Mouse (Mus musculus) myocyte (in vitro differentiated cells): Measurements from ENCODE around the gene Surf2. TPM values are rescaled to one million over a fixed set of nuclear protein-coding genes. Genes with fewer than 3 reads are reported as not detected.

Experiments used
- H3K27me3 ChIP-seq: one replicate; pipeline ENCODE4 v1.6.1; 2011; ENCODE audit not compliant: control insufficient read depth, insufficient read depth, insufficient read length
- H3K36me3 ChIP-seq: one replicate; pipeline ENCODE4 v1.6.1; 2011; ENCODE audit not compliant: control insufficient read depth, insufficient read depth
- H3K4me2 ChIP-seq: one replicate; pipeline ENCODE4 v1.6.1; 2011; ENCODE audit warnings: low read depth, control low read depth
- H3K4me3 ChIP-seq: one replicate; pipeline ENCODE4 v1.5.1; 2011; ENCODE audit warnings: mild to moderate bottlenecking, control low read depth, moderate library complexity
- H3K79me2 ChIP-seq: one replicate; pipeline ENCODE4 v1.6.1; 2011; ENCODE audit not compliant: control insufficient read depth, insufficient read depth
- H3ac ChIP-seq: one replicate; pipeline ENCODE4 v1.6.1; 2011; ENCODE audit not compliant: control insufficient read depth, insufficient read length
- CEBPB ChIP-seq: IDR thresholded peaks from 2 replicates; pipeline ENCODE4 v1.6.1; 2011; ENCODE audit warnings: mild to moderate bottlenecking, moderate library complexity; ENCODE audit not compliant: poor library complexity, insufficient read depth, severe bottlenecking
- E2F4 ChIP-seq: IDR thresholded peaks from one replicate; pipeline ENCODE4 v1.6.1; 2011; ENCODE audit warnings: mild to moderate bottlenecking, control low read depth, moderate library complexity; ENCODE audit not compliant: insufficient read depth
- MAX ChIP-seq: IDR thresholded peaks from one replicate; pipeline ENCODE4 v1.6.1; 2011; ENCODE audit warnings: low read depth, mild to moderate bottlenecking, control low read depth
- MYOD1 ChIP-seq, 3 experiments: IDR thresholded peaks; one replicate each; pipeline ENCODE4 v1.6.1; 2011; ENCODE audit warnings: control low read depth in 2 of 3, low read depth in 2 of 3, mild to moderate bottlenecking in 2 of 3, moderate library complexity in 1 of 3; ENCODE audit not compliant: insufficient read length in 2 of 3, control insufficient read depth in 1 of 3
- MYOG ChIP-seq, 3 experiments: IDR thresholded peaks; one replicate each; pipeline ENCODE4 v1.6.1; 2011; ENCODE audit warnings: control low read depth in 2 of 3, low read depth in 2 of 3, mild to moderate bottlenecking in 2 of 3; ENCODE audit not compliant: insufficient read length in 2 of 3, control insufficient read depth in 1 of 3, insufficient read depth in 1 of 3
- POLR2A ChIP-seq: IDR thresholded peaks from one replicate; pipeline ENCODE4 v1.6.1; 2011; ENCODE audit warnings: low read depth, mild to moderate bottlenecking, control low read depth, moderate library complexity; ENCODE audit not compliant: insufficient read length
- POLR2AphosphoS2 ChIP-seq: IDR thresholded peaks from one replicate; pipeline ENCODE4 v1.6.1; 2011; ENCODE audit warnings: low read depth, control low read depth; ENCODE audit not compliant: insufficient read length
- REST ChIP-seq: IDR thresholded peaks from one replicate; pipeline ENCODE4 v1.6.1; 2011; ENCODE audit warnings: mild to moderate bottlenecking, control low read depth, moderate library complexity; ENCODE audit not compliant: insufficient read depth, insufficient read length
- SRF ChIP-seq: IDR thresholded peaks from one replicate; pipeline ENCODE4 v1.6.1; 2011; ENCODE audit warnings: low read depth; ENCODE audit not compliant: control insufficient read depth, insufficient read length
- TCF12 ChIP-seq: IDR thresholded peaks from one replicate; pipeline ENCODE4 v1.6.1; 2011; ENCODE audit warnings: mild to moderate bottlenecking, control low read depth; ENCODE audit not compliant: poor library complexity, insufficient read depth, severe bottlenecking
- TCF3 ChIP-seq: IDR thresholded peaks from one replicate; pipeline ENCODE4 v1.6.1; 2011; ENCODE audit warnings: low read depth, control low read depth; ENCODE audit not compliant: insufficient read length
- USF1 ChIP-seq: IDR thresholded peaks from one replicate; pipeline ENCODE4 v1.6.1; 2011; ENCODE audit warnings: low read depth, mild to moderate bottlenecking, control low read depth, moderate library complexity
- polyA plus RNA-seq: library from polyadenylated mRNA; unstranded; fragments of >200 nt; fragmentation: generic; extraction: Trizol; gene quantifications from one replicate; pipeline ENCODE4 v1.2.1, GENCODE M21; 2012; ENCODE audit warnings: missing spikeins

Surf2 gene
- polyA plus RNA-seq, 1 experiment = 34.9 TPM

- H3K27me3 ChIP-seq = no peaks in the 10 kb centered on the region
- H3K4me2 ChIP-seq = peak overlapping the region; percentile 84
- H3K36me3 ChIP-seq = peaks cover 7% of the 10 kb centered on the region
- peak overlapping the region; percentile 77 for H3K4me3 ChIP-seq
- no peak for TF ChIP-seq SRF
- no peak for TF ChIP-seq E2F4
- TF ChIP-seq TCF12 = no peak
- no peak for TF ChIP-seq REST
- TF ChIP-seq POLR2A = no peak
- no peak for TF ChIP-seq CEBPB
- no peak for TF ChIP-seq TCF3
- TF ChIP-seq MYOD1 (IDR thresholded peaks at IDR 0.05; ENCODE audit: control insufficient read depth in 1 of 3, insufficient read length in 2 of 3, low read depth in 2 of 3) = no peak
- peaks cover 48% of the 10 kb centered on the region for H3K79me2 ChIP-seq
- peak overlapping the region; percentile 95 for H3ac ChIP-seq
These were observed 16.5 kb downstream of the Surf2 start for GRCm38 (mm10) chr2:26932473-26933303.

- peaks cover 7% of the 10 kb centered on the region for H3K36me3 ChIP-seq
- peaks cover 40% of the 10 kb centered on the region for H3K79me2 ChIP-seq
- H3K4me3 ChIP-seq = peak within 1 kb of the TSS; percentile 77
- H3K4me2 ChIP-seq = peak within 1 kb of the TSS; percentile 84
- no peaks in the 10 kb centered on the region for H3K27me3 ChIP-seq
- TF ChIP-seq E2F4 = no peak
- TF ChIP-seq MAX = no peak
- TF ChIP-seq MYOD1 (IDR thresholded peaks at IDR 0.05; ENCODE audit: control insufficient read depth in 1 of 3, insufficient read length in 2 of 3, low read depth in 2 of 3) = peak in 2 of 3 experiments; percentile 6 to 62
- no peak for TF ChIP-seq CEBPB
- peak; percentile 65 for TF ChIP-seq SRF
- TF ChIP-seq POLR2A = peak; percentile 96
- peak; percentile 90 for TF ChIP-seq POLR2AphosphoS2
- no peak for TF ChIP-seq TCF12
- TF ChIP-seq MYOG (IDR thresholded peaks at IDR 0.05; ENCODE audit: control insufficient read depth in 1 of 3, insufficient read depth in 1 of 3, insufficient read length in 2 of 3, low read depth in 2 of 3) = peak in 1 of 3 experiments; percentile 57
- no peak for TF ChIP-seq USF1
- TF ChIP-seq REST = no peak
- TF ChIP-seq TCF3 = no peak
- peak within 1 kb of the TSS; percentile 95 for H3ac ChIP-seq
These were observed 17.3 kb downstream of the Surf2 start, which contains the start of the genes Surf4 and Stkld1 for GRCm38 (mm10) chr2:26933304-26934055. TSS of gene Surf4 (minus strand) at chr2:26933928. TSS of gene Stkld1 (plus strand) at chr2:26934047.

DNA sequence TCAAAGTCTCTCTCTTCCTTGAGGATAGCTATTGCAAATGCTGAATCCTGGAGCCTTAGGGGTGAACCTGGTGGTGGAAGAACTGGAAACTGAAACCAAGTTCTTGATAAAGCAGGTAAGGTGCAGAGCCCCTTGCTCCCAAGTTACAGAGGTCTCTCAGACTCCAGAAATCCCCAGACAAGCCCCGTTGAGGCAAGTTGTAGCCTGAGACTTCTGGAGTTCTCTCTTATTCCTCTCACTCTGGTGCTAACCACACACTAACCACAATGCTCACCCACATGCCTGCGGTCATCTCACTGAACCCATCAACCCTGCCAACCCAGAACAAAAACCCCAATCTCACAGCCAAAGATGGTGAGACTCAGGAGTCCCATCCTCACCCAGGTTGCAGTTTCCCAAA, 19.1 kb downstream of the Surf2 start:
- H3ac ChIP-seq = no peak overlapping the region
- TF ChIP-seq MYOD1 (IDR thresholded peaks at IDR 0.05; ENCODE audit: control insufficient read depth in 1 of 3, insufficient read length in 2 of 3, low read depth in 2 of 3) (no peak), POLR2A (no peak), TCF3 (no peak), SRF (no peak), E2F4 (no peak), TCF12 (no peak), USF1 (no peak), REST (no peak), CEBPB (no peak), POLR2AphosphoS2 (no peak), MYOG (IDR thresholded peaks at IDR 0.05; ENCODE audit: control insufficient read depth in 1 of 3, insufficient read depth in 1 of 3, insufficient read length in 2 of 3, low read depth in 2 of 3) (no peak), MAX (no peak)
- peak overlapping the region; percentile 42 for H3K4me2 ChIP-seq
- no peak overlapping the region for H3K4me3 ChIP-seq
- no peaks in the 10 kb centered on the region for H3K36me3 ChIP-seq
- peaks cover 9% of the 10 kb centered on the region for H3K27me3 ChIP-seq
- peaks cover 23% of the 10 kb centered on the region for H3K79me2 ChIP-seq

DNA sequence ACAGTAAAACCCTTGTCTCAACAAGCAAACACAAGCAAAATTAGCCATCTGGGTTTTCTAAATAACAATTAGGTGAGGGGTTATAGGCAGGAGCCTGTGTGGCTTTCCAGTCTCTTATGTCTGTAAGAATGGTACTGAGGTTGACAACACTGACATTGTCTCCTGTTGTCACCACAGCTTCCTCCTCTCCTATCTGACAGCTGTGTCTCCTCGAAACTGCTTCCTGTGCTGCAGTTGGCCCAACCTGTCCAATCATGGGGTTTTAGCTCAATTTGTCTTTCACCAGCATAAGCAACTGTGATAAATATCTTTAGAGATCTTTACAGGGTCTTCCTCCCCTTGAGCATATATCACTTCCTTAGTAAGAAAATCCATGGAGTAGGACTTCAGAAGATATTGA, 20.3 kb downstream of the Surf2 start:
- Histone ChIP-seq H3K27me3 (peaks cover 11% of the 10 kb centered on the region), H3ac (no peak overlapping the region), H3K4me2 (no peak overlapping the region), H3K36me3 (no peaks in the 10 kb centered on the region), H3K79me2 (peaks cover 11% of the 10 kb centered on the region), H3K4me3 (no peak overlapping the region)
- TF ChIP-seq TCF3 (no peak), REST (no peak), USF1 (no peak), MYOG (IDR thresholded peaks at IDR 0.05; ENCODE audit: control insufficient read depth in 1 of 3, insufficient read depth in 1 of 3, insufficient read length in 2 of 3, low read depth in 2 of 3) (no peak), SRF (no peak), TCF12 (no peak), MYOD1 (IDR thresholded peaks at IDR 0.05; ENCODE audit: control insufficient read depth in 1 of 3, insufficient read length in 2 of 3, low read depth in 2 of 3) (no peak), POLR2AphosphoS2 (no peak), CEBPB (no peak), POLR2A (no peak), MAX (no peak), E2F4 (no peak)
